Mouse (Mus musculus) embryonic fibroblast, embryonic 13.5 days (primary cell): ENCODE measurements at regions not wholly inside any gene's neighbourhood (a gene's known extent, or its start where the extent isn't known, plus 50 kb on each side); places are given as distances from the start of the nearest gene placed in this dataset.

ENCODE experiments used
- CTCF ChIP-seq: IDR thresholded peaks from 2 replicates; pipeline ENCODE4 v1.5.1; 2011; ENCODE audit warnings: mild to moderate bottlenecking, control low read depth, low read length, moderate library complexity, borderline replicate concordance; ENCODE audit not compliant: insufficient read depth
- POLR2A ChIP-seq: IDR thresholded peaks from 2 replicates; pipeline ENCODE4 v1.6.1; 2011; ENCODE audit warnings: low read depth, mild to moderate bottlenecking, control low read depth, low read length, moderate library complexity

DNA sequence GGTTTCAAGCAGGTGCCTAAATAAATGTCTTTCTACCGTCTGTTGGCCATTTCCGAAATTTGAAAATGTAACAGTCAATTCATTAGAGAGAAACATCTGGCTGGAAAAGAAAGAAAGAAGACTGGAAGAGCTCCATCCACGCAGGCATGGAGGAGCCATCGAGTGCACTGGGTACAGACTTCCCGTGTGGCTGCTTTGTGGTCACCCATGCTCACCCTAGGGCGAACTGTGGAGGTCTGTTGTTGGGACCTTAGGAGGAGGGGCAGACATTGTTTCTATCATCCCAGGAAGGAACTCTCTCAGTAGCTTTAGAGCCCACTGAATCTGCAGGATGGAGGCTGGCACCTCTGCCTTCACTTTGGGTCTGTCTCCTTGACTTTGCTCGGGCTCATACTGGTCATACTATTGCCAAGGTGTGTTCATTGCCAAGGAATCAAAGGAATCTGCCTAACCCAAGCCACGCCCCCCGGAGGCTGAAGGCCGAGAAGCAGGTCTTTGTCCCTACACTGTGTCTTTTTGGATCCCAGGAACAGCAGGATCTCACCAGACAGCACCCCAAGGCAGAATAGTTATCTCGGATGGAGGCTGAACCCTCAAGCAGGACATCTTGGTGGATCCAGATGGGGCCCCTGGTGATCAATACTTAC lies 54.3 kb upstream of the Kcng1 start:
- TF ChIP-seq CTCF (no peak), POLR2A (no peak)
